In genomic region chr5:107908514-107909110, GRCm38 (mm10) we compare ENCODE assay signal across 21 mouse cellular contexts. TPM values are rescaled to one million over a fixed set of nuclear protein-coding genes. Genes with fewer than 3 reads are reported as not detected.
DNase-seq lines count a peak whose midpoint lies in the region; TF ChIP-seq lines count a peak whose summit lies in the region.
"Had no signal": no experiment of that assay in that cellular context is flagged by ENCODE, and none has a peak within 500 bp of the region (broad histone marks: within the 10 kb centered on the region; RNA-seq: fewer than 3 reads in every experiment).

No protein-coding gene starts in this region.

- in situ Hi-C loops in CH12.LX (cut with MboI; ENCODE audit: low pct_ligation_motif_present, low pct_unique_long_range_greater_than_20kb, low sequenced_read_pairs): no loop called here

- H3K4me1 ChIP-seq in CH12.LX (ENCODE audit: control insufficient read depth in 1 of 2, insufficient read depth in 2 of 2) (peaks cover 0 to 16% of the 10 kb centered on the region in 2 experiments; a peak in 2 of 4 replicates), MEL (ENCODE audit: control insufficient read depth in 1 of 2, insufficient read depth in 2 of 2, low read length in 2 of 2) (peaks cover 0 to 4% of the 10 kb centered on the region in 2 experiments; a peak in 1 of 4 replicates)
- no peaks in the 10 kb centered on the region for H3K4me1 ChIP-seq in embryonic facial prominence, embryonic 10.5 days
- H3K4me1 ChIP-seq: embryonic facial prominence, embryonic 13.5 days; embryonic facial prominence, embryonic 15.5 days; forebrain, embryonic 10.5 days; forebrain, embryonic 12.5 days had no signal

- H3K4me3 ChIP-seq in CH12.LX (replicated peaks in 1 of 3; ENCODE audit: low read depth in 2 of 3, low read length in 2 of 3, poor library complexity in 1 of 3): no peak overlapping the region
- H3K4me3 ChIP-seq in MEL (ENCODE audit: control insufficient read depth in 1 of 2, insufficient read depth in 1 of 2, low read depth in 2 of 2, low read length in 2 of 2): no peak overlapping the region
- H3K4me3 ChIP-seq in embryonic facial prominence, embryonic 10.5 days: no peak overlapping the region
- H3K4me3 ChIP-seq: embryonic facial prominence, embryonic 13.5 days; embryonic facial prominence, embryonic 15.5 days; erythroblast, embryonic 14.5 days; forebrain, embryonic 10.5 days; forebrain, embryonic 12.5 days had no signal

- dilution Hi-C loops in CH12.LX (cut with MboI; ENCODE audit: extremely low pct_ligation_motif_present, extremely low pct_unique_long_range_greater_than_20kb, low sequenced_read_pairs): no loop called here

- H3K4me2 ChIP-seq in CH12.LX (ENCODE audit: insufficient read depth, low read depth, poor library complexity, severe bottlenecking): no peak overlapping the region
- H3K4me2 ChIP-seq: embryonic facial prominence, embryonic 13.5 days; embryonic facial prominence, embryonic 15.5 days; forebrain, embryonic 12.5 days had no signal

- TF ChIP-seq EP300 in CH12.LX (IDR thresholded peaks at IDR 0.05; ENCODE audit: low read length) (no peak), MEL (IDR thresholded peaks at IDR 0.05; ENCODE audit: low read depth in 1 of 2, low read length in 2 of 2) (no peak)

- no peaks in the 10 kb centered on the region for H3K9me3 ChIP-seq in CH12.LX (replicated peaks; ENCODE audit: low read length)
- no peaks in the 10 kb centered on the region for H3K9me3 ChIP-seq in MEL (replicated peaks; ENCODE audit: insufficient read depth, low read length)
- no peaks in the 10 kb centered on the region for H3K9me3 ChIP-seq in embryonic facial prominence, embryonic 10.5 days
- H3K9me3 ChIP-seq: embryonic facial prominence, embryonic 13.5 days; embryonic facial prominence, embryonic 15.5 days; forebrain, embryonic 10.5 days; forebrain, embryonic 12.5 days; G1E had no signal

- H3K9ac ChIP-seq in CH12.LX (ENCODE audit: insufficient read depth, low read depth) (no peak overlapping the region), MEL (ENCODE audit: control insufficient read depth, low read depth, low read length, poor library complexity, severe bottlenecking) (no peak overlapping the region)
- H3K9ac ChIP-seq: embryonic facial prominence, embryonic 13.5 days; embryonic facial prominence, embryonic 15.5 days; forebrain, embryonic 12.5 days had no signal

- H3K79me2 ChIP-seq in CH12.LX (replicated peaks; ENCODE audit: control insufficient read depth, extremely low read depth, insufficient read depth, poor library complexity, severe bottlenecking) (peaks cover 15% of the 10 kb centered on the region), MEL (ENCODE audit: control insufficient read depth, insufficient read depth, low read length, poor library complexity) (peaks cover 8% of the 10 kb centered on the region; the same call in 1 of the 2 replicates)

- H3K27me3 ChIP-seq in CH12.LX (replicated peaks) (no peaks in the 10 kb centered on the region), MEL (ENCODE audit: control insufficient read depth in 1 of 2, insufficient read depth in 2 of 2, low read length in 2 of 2) (no peaks in the 10 kb centered on the region)
- H3K27me3 ChIP-seq in embryonic facial prominence, embryonic 10.5 days (replicated peaks; ENCODE audit: low read depth, poor library complexity, severe bottlenecking): no peaks in the 10 kb centered on the region
- H3K27me3 ChIP-seq: embryonic facial prominence, embryonic 13.5 days; embryonic facial prominence, embryonic 15.5 days; forebrain, embryonic 12.5 days had no signal

- no peak overlapping the region for H3K27ac ChIP-seq in CH12.LX (ENCODE audit: insufficient read depth, low read depth)
- H3K27ac ChIP-seq in MEL (ENCODE audit: control insufficient read depth, low read depth, low read length): no peak overlapping the region
- H3K27ac ChIP-seq in embryonic facial prominence, embryonic 10.5 days (replicated peaks): no peak overlapping the region
- H3K27ac ChIP-seq: embryonic facial prominence, embryonic 13.5 days; embryonic facial prominence, embryonic 15.5 days; forebrain, embryonic 10.5 days; forebrain, embryonic 12.5 days had no signal

- TF ChIP-seq RAD21 in CH12.LX (IDR thresholded peaks at IDR 0.05; ENCODE audit: low read depth, low read length) (no peak), MEL (IDR thresholded peaks at IDR 0.05; ENCODE audit: low read depth, low read length) (no peak)

- TF ChIP-seq CTCF in CH12.LX (conservative IDR thresholded peaks at IDR 0.05 in 1 of 2, IDR thresholded peaks at IDR 0.05 in 1 of 2; ENCODE audit: low read depth in 2 of 2, low read length in 2 of 2) (no peak), MEL (IDR thresholded peaks at IDR 0.05 in 2 of 3, conservative IDR thresholded peaks at IDR 0.05 in 1 of 3; ENCODE audit: control insufficient read depth in 1 of 3, insufficient read depth in 1 of 3, low read depth in 2 of 3, low read length in 3 of 3, poor library complexity in 1 of 3, severe bottlenecking in 1 of 3) (no peak)

- H3K36me3 ChIP-seq in CH12.LX (replicated peaks in 1 of 2; ENCODE audit: control insufficient read depth in 1 of 2, insufficient read depth in 1 of 2, low read length in 1 of 2) (peaks cover 54 to 69% of the 10 kb centered on the region in 2 experiments), MEL (ENCODE audit: control insufficient read depth in 1 of 2, insufficient read depth in 2 of 2, low read length in 2 of 2) (peaks cover 14 to 32% of the 10 kb centered on the region in 2 experiments)
- peaks cover 74% of the 10 kb centered on the region for H3K36me3 ChIP-seq in embryonic facial prominence, embryonic 10.5 days (replicated peaks)

- intact Hi-C loops in heart, postnatal 10 days (cut with DNase I): no loop called here

- 91% methylated on average over 2 of the region's 2 CpGs for WGBS in embryonic facial prominence, embryonic 10.5 days

- DNase-seq in heart, adult 11 months: peak; percentile 15
- no peak for DNase-seq in heart, postnatal 10 days
- DNase-seq in CH12.LX (ENCODE audit: extremely low read depth): no peak
- peak; percentile 41 for DNase-seq in MEL (ENCODE audit: low read depth, low spot score)
- DNase-seq in adrenal gland, adult 2 months: no peak
- DNase-seq in embryonic facial prominence, embryonic 10.5 days (ENCODE audit: low spot score): no peak
- DNase-seq: adrenal gland, adult 8-10 months; adrenal gland, postnatal 14 days; adrenal gland, postnatal 36 days; cerebellum, adult 11-12 months; cerebellum, adult 2 months; cerebellum, adult 9-10 months; cerebellum, postnatal 10 days; cerebellum, postnatal 25 days; embryo, embryonic 11 days had no signal

- TF ChIP-seq POLR2A in CH12.LX (IDR thresholded peaks at IDR 0.05; ENCODE audit: low read depth, low read length) (peak; percentile 36; the same call in 1 of the 2 replicates), MEL (IDR thresholded peaks at IDR 0.05; ENCODE audit: control insufficient read depth in 1 of 2, insufficient read depth in 1 of 2, low read depth in 1 of 2, low read length in 2 of 2, poor library complexity in 1 of 2) (peak in 1 of 2 experiments; percentile 62; a peak in 2 of 4 replicates)

TF ChIP-seq in CH12.LX, 34 proteins besides CTCF, POLR2A, EP300 and RAD21:
- TF ChIP-seq SIN3A (IDR thresholded peaks at IDR 0.05; ENCODE audit: low read length): no peak; the same call in 1 of the 2 replicates
- TF ChIP-seq ZMIZ1 (IDR thresholded peaks at IDR 0.05; ENCODE audit: low read depth, low read length): no peak
- TF ChIP-seq USF1 (IDR thresholded peaks at IDR 0.05; ENCODE audit: low read depth, low read length): no peak
- TF ChIP-seq POLR2AphosphoS2 (IDR thresholded peaks at IDR 0.05; ENCODE audit: low read depth, low read length): peak; percentile 78
- 0 out of 2 replicates have a peak, but pooled peaks have one; percentile 11 for TF ChIP-seq MYC (IDR thresholded peaks at IDR 0.05; ENCODE audit: low read depth, low read length)
- no peak for TF ChIP-seq ETS1 (conservative IDR thresholded peaks at IDR 0.05; ENCODE audit: low read depth, low read length)
- TF ChIP-seq SMC3 (IDR thresholded peaks at IDR 0.05; ENCODE audit: low read depth, low read length): no peak

TF ChIP-seq in MEL, 35 proteins besides CTCF, POLR2A, EP300 and RAD21:
- peak; percentile 11; the same call in 1 of the 2 replicates for TF ChIP-seq NELFE (IDR thresholded peaks at IDR 0.05; ENCODE audit: low read depth, low read length)
- peak; percentile 95; the same call in 1 of the 2 replicates for TF ChIP-seq POLR2AphosphoS5 (IDR thresholded peaks at IDR 0.05; ENCODE audit: borderline replicate concordance, low read depth, low read length)
- TF ChIP-seq POLR2AphosphoS2 (IDR thresholded peaks at IDR 0.05; ENCODE audit: low read length): peak; percentile 76
- no peak for TF ChIP-seq HCFC1 (IDR thresholded peaks at IDR 0.05; ENCODE audit: low read depth, low read length)
- peak; percentile 50; the same call in 1 of the 2 replicates for TF ChIP-seq MYB (IDR thresholded peaks at IDR 0.05; ENCODE audit: low read depth, low read length)

RNA-seq across cellular contexts. Expression of gene Rpl5, which starts 8.3 kb away (rescaled TPM):
- total RNA-seq in heart, postnatal 10 days (2021): 10 to 100 TPM; 54.4 to 56.2 TPM
- 728 and 973 TPM in 2 replicates for total RNA-seq in CH12.LX (2012; rRNA removed)
- total RNA-seq in CH12.LX (2014; rRNA removed): 368 and 406 TPM in 2 replicates
- 116 and 236 TPM in 2 replicates for polyA plus RNA-seq in CH12.LX (2012; ENCODE audit: insufficient read length, low read depth)
- total RNA-seq in MEL (2012; rRNA removed): 533 and 601 TPM in 2 replicates
- 10 to 100 TPM in 1 of 2 experiments, not detected in 1; 43.2 TPM for polyA plus RNA-seq in MEL (2012; ENCODE audit: insufficient read depth in 1 of 2, insufficient read length in 2 of 2, low read depth in 1 of 2, low replicate concordance in 2 of 2, missing spikeins in 1 of 2)
- 10 to 100 TPM; 45.6 to 62.3 TPM for total RNA-seq in adrenal gland, adult 2 months (2021)
- 9.9 and 18.3 TPM in 2 replicates for polyA plus RNA-seq in adrenal gland, adult 2 months (2012; rRNA removed)
- polyA plus RNA-seq in embryonic facial prominence, embryonic 10.5 days (2016; fragmentation: Nextera tagmentation; extraction: Ambion mirVana): 91.7 and 99.4 TPM in 2 replicates

RNA-seq across cellular contexts. Expression of gene Evi5, which starts 33.7 kb away (rescaled TPM):
- 10 to 100 TPM; 38.8 to 39.6 TPM for total RNA-seq in heart, postnatal 10 days (2021)
- total RNA-seq in CH12.LX (2012; rRNA removed) (2.9 and 3.8 TPM in 2 replicates), CH12.LX (2014; rRNA removed) (3.2 and 3.4 TPM in 2 replicates), MEL (2012; rRNA removed) (4.6 and 5.4 TPM in 2 replicates)
- polyA plus RNA-seq in CH12.LX (2012; ENCODE audit: insufficient read length, low read depth) (3.5 and 6.3 TPM in 2 replicates), MEL (2012; ENCODE audit: insufficient read depth in 1 of 2, insufficient read length in 2 of 2, low read depth in 1 of 2, low replicate concordance in 2 of 2, missing spikeins in 1 of 2) (1 to 10 TPM in 1 of 2 experiments, not detected in 1; 8.4 TPM)
- 10 to 100 TPM; 55.3 to 61.6 TPM for total RNA-seq in adrenal gland, adult 2 months (2021)
- polyA plus RNA-seq in adrenal gland, adult 2 months (2012; rRNA removed): 14.2 and 15.7 TPM in 2 replicates
- polyA plus RNA-seq in embryonic facial prominence, embryonic 10.5 days (2016; fragmentation: Nextera tagmentation; extraction: Ambion mirVana): 55.7 and 56.5 TPM in 2 replicates

Comparison
In these comparisons a context has a peak if more than half of its experiments do, and no peak if none do; other contexts are left out.
1. DNase-seq: peak in heart, adult 11 months (single experiment) and MEL (single experiment); none in heart, postnatal 10 days (0 of 2), CH12.LX (single experiment), adrenal gland, adult 2 months (single experiment) and embryonic facial prominence, embryonic 10.5 days (single experiment).